Mouse (Mus musculus) MEL (cell line): ENCODE measurements at regions not wholly inside any gene's neighbourhood (a gene's known extent, or its start where the extent isn't known, plus 50 kb on each side); places are given as distances from the start of the nearest gene placed in this dataset.

Experiments
- DNase-seq: peaks from one replicate; pipeline ENCODE4 v3.0.0; 2011; ENCODE audit warnings: low read depth, low spot score
- H3K27ac ChIP-seq: 2 replicates; pipeline ENCODE4 v1.5.1; 2012; ENCODE audit warnings: low read depth, mild to moderate bottlenecking, control low read depth, low read length, moderate library complexity; ENCODE audit not compliant: control insufficient read depth
- H3K27me3 ChIP-seq, 2 experiments: fragments of 150-350 bp in 1 of 2; sonication (generic) in 1 of 2; 2 replicates each; pipeline ENCODE4 v1.6.1; 2012; ENCODE audit warnings: low read length in 2 of 2, mild to moderate bottlenecking in 2 of 2, improper control_type of control experiment in 1 of 2, moderate library complexity in 1 of 2; ENCODE audit not compliant: insufficient read depth in 2 of 2, control insufficient read depth in 1 of 2
- H3K36me3 ChIP-seq, 2 experiments: 2 replicates each; pipeline ENCODE4 v1.6.1; 2012 to 2014; ENCODE audit warnings: low read length in 2 of 2, improper control_type of control experiment in 1 of 2, inconsistent platforms in 1 of 2, mild to moderate bottlenecking in 1 of 2; ENCODE audit not compliant: insufficient read depth in 2 of 2, control insufficient read depth in 1 of 2
- H3K4me1 ChIP-seq, 2 experiments: fragments of 150-350 bp in 1 of 2; sonication (generic) in 1 of 2; 2 replicates each; pipeline ENCODE4 v1.6.1; 2012; ENCODE audit warnings: low read length in 2 of 2, improper control_type of control experiment in 1 of 2, mild to moderate bottlenecking in 1 of 2; ENCODE audit not compliant: insufficient read depth in 2 of 2, control insufficient read depth in 1 of 2
- H3K4me3 ChIP-seq, 2 experiments: fragments of 150-350 bp in 1 of 2; sonication (generic) in 1 of 2; 2 replicates each; pipeline ENCODE4 v1.5.1; 2012; ENCODE audit warnings: low read depth in 2 of 2, low read length in 2 of 2, mild to moderate bottlenecking in 2 of 2, moderate library complexity in 2 of 2, control low read depth in 1 of 2, improper control_type of control experiment in 1 of 2; ENCODE audit not compliant: control insufficient read depth in 1 of 2, insufficient read depth in 1 of 2
- H3K79me2 ChIP-seq: 2 replicates; pipeline ENCODE4 v1.6.1; 2012; ENCODE audit warnings: mild to moderate bottlenecking, low read length, moderate library complexity; ENCODE audit not compliant: control insufficient read depth, poor library complexity, insufficient read depth
- H3K9ac ChIP-seq: 2 replicates; pipeline ENCODE4 v1.6.1; 2012; ENCODE audit warnings: low read depth, mild to moderate bottlenecking, control low read depth, low read length, moderate library complexity; ENCODE audit not compliant: control insufficient read depth, poor library complexity, severe bottlenecking
- H3K9me3 ChIP-seq: fragments of 150-350 bp; sonication (generic); replicated peaks from 2 replicates; pipeline ENCODE4 v1.6.1; 2012; ENCODE audit warnings: mild to moderate bottlenecking, low read length, improper control_type of control experiment, moderate library complexity; ENCODE audit not compliant: insufficient read depth
- BHLHE40 ChIP-seq: IDR thresholded peaks from 2 replicates; pipeline ENCODE4 v1.6.1; 2012; ENCODE audit warnings: low read depth, mild to moderate bottlenecking, inconsistent platforms, low read length, improper control_type of control experiment, borderline replicate concordance
- CHD1 ChIP-seq: IDR thresholded peaks from 2 replicates; pipeline ENCODE4 v1.6.1; 2012; ENCODE audit warnings: low read depth, mild to moderate bottlenecking, inconsistent platforms, low read length, improper control_type of control experiment
- E2F4 ChIP-seq: IDR thresholded peaks from 2 replicates; pipeline ENCODE4 v1.6.1; 2011; ENCODE audit warnings: low read depth, low read length, improper control_type of control experiment, borderline replicate concordance
- ELF1 ChIP-seq: IDR thresholded peaks from 2 replicates; pipeline ENCODE4 v1.6.1; 2014; ENCODE audit warnings: low read depth, mild to moderate bottlenecking, inconsistent platforms, low read length, improper control_type of control experiment, moderate library complexity
- EP300 ChIP-seq, 2 experiments: IDR thresholded peaks; 2 replicates each; pipeline ENCODE4 v1.6.1; 2011; ENCODE audit warnings: improper control_type of control experiment in 2 of 2, low read length in 2 of 2, low read depth in 1 of 2, mild to moderate bottlenecking in 1 of 2
- ETS1 ChIP-seq: IDR thresholded peaks from 2 replicates; pipeline ENCODE4 v1.6.1; 2012; ENCODE audit warnings: low read depth, mild to moderate bottlenecking, inconsistent platforms, low read length, improper control_type of control experiment, moderate library complexity
- GABPA ChIP-seq: IDR thresholded peaks from 2 replicates; pipeline ENCODE4 v1.6.1; 2012; ENCODE audit warnings: low read depth, mild to moderate bottlenecking, inconsistent platforms, low read length, improper control_type of control experiment, moderate library complexity
- GATA1 ChIP-seq: IDR thresholded peaks from 2 replicates; pipeline ENCODE4 v1.6.1; 2011; ENCODE audit warnings: low read depth, low read length, improper control_type of control experiment
- MAFK ChIP-seq: IDR thresholded peaks from 2 replicates; pipeline ENCODE4 v1.6.1; 2011; ENCODE audit warnings: low read depth, mild to moderate bottlenecking, low read length, improper control_type of control experiment, borderline replicate concordance
- MAX ChIP-seq: IDR thresholded peaks from 2 replicates; pipeline ENCODE4 v1.6.1; 2011; ENCODE audit warnings: low read length, improper control_type of control experiment
- MXI1 ChIP-seq: IDR thresholded peaks from 2 replicates; pipeline ENCODE4 v1.6.1; 2011; ENCODE audit warnings: mild to moderate bottlenecking, low read depth, low read length, improper control_type of control experiment
- MYB ChIP-seq: IDR thresholded peaks from 2 replicates; pipeline ENCODE4 v1.6.1; 2011; ENCODE audit warnings: mild to moderate bottlenecking, low read depth, low read length, improper control_type of control experiment
- NRF1 ChIP-seq: IDR thresholded peaks from 2 replicates; pipeline ENCODE4 v1.6.1; 2014; ENCODE audit warnings: low read depth, mild to moderate bottlenecking, inconsistent platforms, low read length, improper control_type of control experiment, moderate library complexity; ENCODE audit not compliant: poor library complexity, insufficient read depth, severe bottlenecking
- POLR2AphosphoS5 ChIP-seq: IDR thresholded peaks from 2 replicates; pipeline ENCODE4 v1.6.1; 2012; ENCODE audit warnings: low read depth, borderline replicate concordance, mild to moderate bottlenecking, inconsistent platforms, low read length, moderate library complexity, mixed read lengths
- RAD21 ChIP-seq: IDR thresholded peaks from 2 replicates; pipeline ENCODE4 v1.6.1; 2011; ENCODE audit warnings: mild to moderate bottlenecking, low read depth, low read length, improper control_type of control experiment
- RCOR1 ChIP-seq: IDR thresholded peaks from 2 replicates; pipeline ENCODE4 v1.6.1; 2012; ENCODE audit warnings: low read depth, mild to moderate bottlenecking, inconsistent platforms, low read length, improper control_type of control experiment
- SMC3 ChIP-seq: IDR thresholded peaks from 2 replicates; pipeline ENCODE4 v1.6.1; 2011; ENCODE audit warnings: low read depth, low read length, improper control_type of control experiment
- TAL1 ChIP-seq: IDR thresholded peaks from 2 replicates; pipeline ENCODE4 v1.6.1; 2012; ENCODE audit warnings: mild to moderate bottlenecking, inconsistent platforms, low read length, moderate library complexity, mixed read lengths
- TCF12 ChIP-seq: IDR thresholded peaks from 2 replicates; pipeline ENCODE4 v1.6.1; 2014; ENCODE audit warnings: low read depth, mild to moderate bottlenecking, inconsistent platforms, low read length, improper control_type of control experiment, moderate library complexity
- UBTF ChIP-seq: IDR thresholded peaks from 2 replicates; pipeline ENCODE4 v1.6.1; 2012; ENCODE audit warnings: low read depth, mild to moderate bottlenecking, inconsistent platforms, low read length, improper control_type of control experiment, moderate library complexity, borderline replicate concordance; ENCODE audit not compliant: insufficient read depth
- USF1 ChIP-seq: IDR thresholded peaks from 2 replicates; pipeline ENCODE4 v1.6.1; 2014; ENCODE audit warnings: low read depth, mild to moderate bottlenecking, inconsistent platforms, low read length, improper control_type of control experiment, moderate library complexity
- ZC3H11A ChIP-seq: IDR thresholded peaks from 2 replicates; pipeline ENCODE4 v1.6.1; 2012; ENCODE audit warnings: low read depth, mild to moderate bottlenecking, inconsistent platforms, low read length, improper control_type of control experiment
- ZKSCAN1 ChIP-seq: IDR thresholded peaks from 2 replicates; pipeline ENCODE4 v1.6.1; 2012; ENCODE audit warnings: low read depth, mild to moderate bottlenecking, inconsistent platforms, low read length, improper control_type of control experiment, moderate library complexity
- ZMIZ1 ChIP-seq: IDR thresholded peaks from 2 replicates; pipeline ENCODE4 v1.6.1; 2012; ENCODE audit warnings: low read depth, mild to moderate bottlenecking, inconsistent platforms, low read length, improper control_type of control experiment, moderate library complexity
- ZNF384 ChIP-seq: IDR thresholded peaks from 2 replicates; pipeline ENCODE4 v1.6.1; 2012; ENCODE audit warnings: low read depth, mild to moderate bottlenecking, inconsistent platforms, low read length, improper control_type of control experiment

DNA sequence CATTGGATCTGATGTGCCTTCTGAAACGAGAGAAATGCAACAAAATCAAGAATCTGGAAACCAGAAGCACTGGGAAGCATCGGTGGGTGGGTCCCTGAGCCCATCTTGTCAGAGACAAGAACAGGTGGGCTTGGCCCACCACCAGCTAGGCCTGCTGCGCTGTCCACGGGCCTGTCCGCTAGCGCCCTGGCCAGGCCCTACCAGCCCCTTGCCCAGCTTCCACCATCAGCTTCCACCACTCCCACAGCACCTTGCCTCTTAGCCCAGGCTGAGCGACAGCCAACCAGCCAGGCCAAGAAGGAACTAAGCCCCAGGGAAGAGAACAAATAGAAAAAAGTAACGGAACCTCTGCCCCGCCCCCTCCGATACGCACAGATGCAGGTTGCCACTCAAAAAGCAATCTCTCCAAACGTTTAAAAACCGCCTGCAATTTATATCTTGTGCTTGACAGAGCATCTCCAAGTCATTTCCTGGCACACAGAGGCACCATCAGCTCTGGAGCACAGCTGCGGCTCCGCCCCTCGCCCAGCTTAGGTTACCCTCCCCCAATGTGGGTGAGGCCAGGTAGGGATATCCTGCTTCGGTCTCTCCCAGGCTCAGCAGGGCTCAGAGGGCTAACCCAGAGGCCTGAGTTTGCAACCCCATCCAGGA, 95.1 kb upstream of the Csf3r start:
- Histone ChIP-seq H3K4me1 (no peaks in the 10 kb centered on the region), H3K27me3 (no peaks in the 10 kb centered on the region), H3K79me2 (no peaks in the 10 kb centered on the region), H3K27ac (no peak overlapping the region), H3K36me3 (no peaks in the 10 kb centered on the region), H3K9me3 (no peaks in the 10 kb centered on the region), H3K9ac (no peak overlapping the region), H3K4me3 (no peak overlapping the region)
- DNase-seq, result no peak
- no peak for TF ChIP-seq EP300 (IDR thresholded peaks at IDR 0.05; ENCODE audit: low read depth in 1 of 2, low read length in 2 of 2)
- no peak for TF ChIP-seq ZNF384
- TF ChIP-seq MAFK, result no peak
- TF ChIP-seq GATA1, result no peak
- TF ChIP-seq UBTF, result no peak
- TF ChIP-seq GABPA, result no peak
- no peak for TF ChIP-seq ELF1
- no peak for TF ChIP-seq BHLHE40
- no peak for TF ChIP-seq SMC3
- no peak for TF ChIP-seq ZMIZ1
- no peak for TF ChIP-seq RCOR1
- TF ChIP-seq CHD1, result no peak
- no peak for TF ChIP-seq MYB
- no peak for TF ChIP-seq ZC3H11A
- no peak for TF ChIP-seq NRF1
- no peak for TF ChIP-seq POLR2AphosphoS5
- no peak for TF ChIP-seq TAL1
- TF ChIP-seq ETS1, result no peak
- no peak for TF ChIP-seq TCF12
- no peak for TF ChIP-seq ZKSCAN1

DNA sequence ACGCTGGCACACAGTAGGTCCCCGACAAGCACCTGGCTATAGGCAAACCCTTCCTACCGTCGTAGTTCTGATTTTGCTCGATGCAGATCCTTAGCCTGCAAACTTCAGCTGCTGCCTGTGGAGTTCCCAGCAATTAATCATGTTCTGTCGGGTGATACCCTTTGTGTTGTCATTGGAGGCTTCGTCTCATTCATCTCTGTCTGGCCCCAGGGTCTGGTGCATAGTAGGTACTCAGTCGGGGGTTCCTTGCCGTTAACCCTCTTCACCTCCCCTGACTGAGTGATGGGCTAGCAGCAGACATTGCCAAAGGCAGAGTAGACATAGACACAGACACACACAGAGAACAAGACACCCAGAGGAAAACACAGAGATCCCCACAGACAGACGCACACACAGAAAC, 93.6 kb upstream of the Csf3r start:
- DNase-seq, result no peak
- Histone ChIP-seq H3K36me3 (no peaks in the 10 kb centered on the region), H3K9ac (no peak overlapping the region), H3K79me2 (no peaks in the 10 kb centered on the region), H3K27ac (no peak overlapping the region), H3K27me3 (no peaks in the 10 kb centered on the region), H3K4me3 (no peak overlapping the region), H3K9me3 (no peaks in the 10 kb centered on the region), H3K4me1 (no peaks in the 10 kb centered on the region)
- no peak for TF ChIP-seq USF1
- no peak for TF ChIP-seq MAFK
- no peak for TF ChIP-seq MXI1
- no peak for TF ChIP-seq E2F4
- TF ChIP-seq RAD21, result no peak
- TF ChIP-seq EP300 (IDR thresholded peaks at IDR 0.05; ENCODE audit: low read depth in 1 of 2, low read length in 2 of 2), result no peak
- no peak for TF ChIP-seq GABPA
- TF ChIP-seq POLR2AphosphoS5, result no peak
- TF ChIP-seq ZNF384, result no peak
- TF ChIP-seq CHD1, result no peak
- no peak for TF ChIP-seq MAX
- no peak for TF ChIP-seq TCF12
- TF ChIP-seq ZC3H11A, result no peak
